Mouse (Mus musculus): ENCODE results near the gene Pla2g15.

Gene Pla2g15

GRCm38 (mm10) chr8:106149801-106150652 lies at the start of gene Pla2g15:
TSS of gene Pla2g15 (plus strand) at chr8:106150399.
- DNase-seq (ENCODE audit: low spot score in 2 of 2), result peak; percentile 89 to 90

- no peak for DNase-seq (ENCODE audit: low spot score in 2 of 2)
Observed at GRCm38 (mm10) chr8:106102321-106102720, 47.9 kb upstream of the Pla2g15 start.

GRCm38 (mm10) chr8:106103888-106104287 lies 46.3 kb upstream of the Pla2g15 start:
- DNase-seq (ENCODE audit: low spot score in 2 of 2), result no peak

- DNase-seq (ENCODE audit: low spot score in 2 of 2), result no peak
Observed at GRCm38 (mm10) chr8:106106193-106106592, 44.0 kb upstream of the Pla2g15 start.

GRCm38 (mm10) chr8:106108080-106108479 lies 42.1 kb upstream of the Pla2g15 start:
- no peak for DNase-seq (ENCODE audit: low spot score in 2 of 2)

- DNase-seq (ENCODE audit: low spot score in 2 of 2), result no peak
Observed at GRCm38 (mm10) chr8:106108729-106109128, 41.5 kb upstream of the Pla2g15 start.

- DNase-seq (ENCODE audit: low spot score in 2 of 2), result no peak
Observed at GRCm38 (mm10) chr8:106112041-106112440, 38.2 kb upstream of the Pla2g15 start.

GRCm38 (mm10) chr8:106112514-106112913 lies 37.7 kb upstream of the Pla2g15 start:
- DNase-seq (ENCODE audit: low spot score in 2 of 2), result no peak

GRCm38 (mm10) chr8:106115897-106116296 lies 34.3 kb upstream of the Pla2g15 start:
- DNase-seq (ENCODE audit: low spot score in 2 of 2), result no peak

- DNase-seq (ENCODE audit: low spot score in 2 of 2), result no peak
Observed at GRCm38 (mm10) chr8:106123443-106123842, 26.8 kb upstream of the Pla2g15 start.

- no peak for DNase-seq (ENCODE audit: low spot score in 2 of 2)
Observed at GRCm38 (mm10) chr8:106126055-106126454, 24.1 kb upstream of the Pla2g15 start.

- no peak for DNase-seq (ENCODE audit: low spot score in 2 of 2)
Observed at GRCm38 (mm10) chr8:106127054-106127453, 23.1 kb upstream of the Pla2g15 start.

- no peak for DNase-seq (ENCODE audit: low spot score in 2 of 2)
Observed at GRCm38 (mm10) chr8:106127882-106128410, 22.3 kb upstream of the Pla2g15 start.

GRCm38 (mm10) chr8:106129232-106129930 lies 20.8 kb upstream of the Pla2g15 start:
- DNase-seq (ENCODE audit: low spot score in 2 of 2), result no peak

GRCm38 (mm10) chr8:106129997-106130396 lies 20.2 kb upstream of the Pla2g15 start:
- no peak for DNase-seq (ENCODE audit: low spot score in 2 of 2)

- DNase-seq (ENCODE audit: low spot score in 2 of 2), result no peak
Observed at GRCm38 (mm10) chr8:106130505-106130904, 19.7 kb upstream of the Pla2g15 start.

- no peak for DNase-seq (ENCODE audit: low spot score in 2 of 2)
Observed at GRCm38 (mm10) chr8:106131021-106131420, 19.2 kb upstream of the Pla2g15 start.

GRCm38 (mm10) chr8:106131488-106132222 lies 18.5 kb upstream of the Pla2g15 start:
- DNase-seq (ENCODE audit: low spot score in 2 of 2), result no peak

- DNase-seq (ENCODE audit: low spot score in 2 of 2), result no peak
Observed at GRCm38 (mm10) chr8:106132356-106132755, 17.8 kb upstream of the Pla2g15 start.

- DNase-seq (ENCODE audit: low spot score in 2 of 2), result no peak
Observed at GRCm38 (mm10) chr8:106133526-106133925, 16.7 kb upstream of the Pla2g15 start.

- no peak for DNase-seq (ENCODE audit: low spot score in 2 of 2)
Observed at GRCm38 (mm10) chr8:106133946-106134345, 16.3 kb upstream of the Pla2g15 start.
